Mouse (Mus musculus) liver, adult 2 months (tissue): ENCODE results near the gene Hist1h2bn.

Source experiments
- CTCF ChIP-seq: fragments of 200-500 bp; IDR thresholded peaks from 2 replicates; pipeline ENCODE4 v1.5.1; 2011; ENCODE audit warnings: low read depth, low read length, control low read depth
- POLR2A ChIP-seq: fragments of 200-500 bp; IDR thresholded peaks from 2 replicates; pipeline ENCODE4 v1.6.1; 2011; ENCODE audit warnings: low read length, control low read depth; ENCODE audit not compliant: insufficient read depth; ENCODE audit errors: extremely low read depth

GRCm38 (mm10) chr13:21787760-21788593 lies 34.1 kb downstream of the Hist1h2bn start:
- no peak for TF ChIP-seq CTCF
- no peak for TF ChIP-seq POLR2A
